Mouse (Mus musculus): ENCODE measurements around the gene Tmed9. TPM values are rescaled to one million over a fixed set of nuclear protein-coding genes. Genes with fewer than 3 reads are reported as not detected.
A peak's percentile ranks its signal among the peaks of the same experiment; 100 is the strongest.

The Tmed9 gene
- total and polyA plus RNA-seq, 2 experiments from 2014 or later, result 62.5 to 101 TPM

DNA sequence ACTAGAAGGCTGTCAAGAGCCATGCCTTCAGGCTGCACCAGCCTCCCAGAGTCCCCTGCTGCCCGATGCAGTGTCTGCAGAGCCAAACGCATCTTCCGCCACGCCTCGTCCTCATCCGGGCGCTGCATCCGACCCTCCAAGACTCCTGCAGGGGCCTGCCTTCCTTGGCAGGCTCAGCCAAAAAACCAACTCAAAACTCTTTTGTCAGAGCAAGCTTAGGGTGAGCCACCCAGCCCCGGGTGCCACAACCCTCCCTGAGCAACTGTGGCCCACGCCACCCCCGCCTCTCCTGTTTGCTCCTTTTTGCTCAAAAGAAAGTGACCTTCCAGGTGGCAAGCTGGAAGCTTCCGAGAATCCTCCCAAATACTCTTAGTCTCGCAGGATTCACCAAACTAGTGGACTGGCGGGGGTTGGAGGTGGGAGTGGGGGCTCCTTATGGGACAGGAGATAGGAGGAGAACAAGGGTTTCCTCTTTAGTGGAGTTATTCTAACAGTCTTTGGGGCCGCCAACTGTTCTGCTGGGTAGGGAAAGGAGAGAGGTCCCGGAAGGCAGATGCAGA lies 3.7 kb upstream of the Tmed9 start:
- TF ChIP-seq CTCF (IDR thresholded peaks at IDR 0.05), result peak; percentile 15; the same call in 1 of the 2 replicates
- under 1% methylated on average over 16 of the region's 16 CpGs for WGBS
- peak overlapping the region; percentile 88 for H3K4me2 ChIP-seq (ENCODE audit: low read depth, low read length, poor library complexity, severe bottlenecking)
- no peaks in the 10 kb centered on the region for H3K27me3 ChIP-seq (ENCODE audit: insufficient read depth, low read length)
- peak overlapping the region; percentile 85 for H3K27ac ChIP-seq (ENCODE audit: low read depth, low read length)
- H3K36me3 ChIP-seq (ENCODE audit: insufficient read depth, low read length), result no peaks in the 10 kb centered on the region
- ATAC-seq (ENCODE audit: low FRiP score) (no peak; the same call in 1 of the 2 replicates), DNase-seq (ENCODE audit: low spot score) (peak; percentile 54)
- peak overlapping the region; percentile 98 for H3K4me3 ChIP-seq (ENCODE audit: low read depth, low read length)
- H3K4me1 ChIP-seq (ENCODE audit: insufficient read depth, low read length), result peaks cover 10% of the 10 kb centered on the region; the same call in 1 of the 2 replicates
- no peaks in the 10 kb centered on the region for H3K9me3 ChIP-seq (ENCODE audit: low read length)
- H3K9ac ChIP-seq (replicated peaks; ENCODE audit: low read length, poor library complexity, severe bottlenecking), result peak overlapping the region; percentile 93

DNA sequence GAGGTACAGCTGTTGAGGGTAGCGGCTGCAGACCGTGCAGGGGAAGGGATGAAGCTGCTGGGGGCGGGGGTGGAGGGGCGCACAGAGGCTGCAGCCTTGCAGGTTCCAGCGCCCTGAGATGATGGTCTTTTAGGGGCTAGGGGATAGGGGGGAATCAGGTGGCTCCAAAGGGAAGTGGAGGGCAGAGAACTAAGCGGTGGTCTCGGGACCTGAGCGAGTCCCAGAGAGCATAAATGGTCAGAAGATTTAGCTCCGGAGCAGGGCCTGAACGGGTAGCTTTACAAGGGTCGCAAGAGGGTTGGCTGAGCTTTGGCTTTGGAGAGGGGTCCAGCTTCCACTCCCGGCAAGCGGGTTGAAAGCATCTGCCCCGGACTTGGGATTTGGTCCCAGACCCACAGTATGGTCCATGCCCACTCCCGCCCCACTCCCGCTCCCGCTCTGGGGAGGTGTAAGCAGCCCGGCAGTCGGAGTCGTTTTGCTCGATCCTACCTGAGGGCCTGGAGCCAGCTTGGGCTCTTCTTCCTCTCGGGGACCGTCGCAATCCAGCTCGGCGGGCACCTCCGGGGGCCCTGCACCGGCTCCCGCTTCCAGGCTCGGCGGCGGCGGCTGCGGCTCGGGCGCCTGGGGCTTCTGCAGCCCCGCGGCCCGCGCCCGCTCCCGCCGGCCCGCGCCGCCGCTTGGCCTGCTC lies 3.1 kb upstream of the Tmed9 start:
- ATAC-seq (ENCODE audit: low FRiP score) (peak; percentile 69), DNase-seq (ENCODE audit: low spot score) (peak; percentile 32)
- H3K4me1 ChIP-seq (ENCODE audit: insufficient read depth, low read length), result peaks cover 10% of the 10 kb centered on the region; the same call in 1 of the 2 replicates
- no peaks in the 10 kb centered on the region for H3K9me3 ChIP-seq (ENCODE audit: low read length)
- H3K4me3 ChIP-seq (ENCODE audit: low read depth, low read length), result peak overlapping the region; percentile 98
- H3K9ac ChIP-seq (replicated peaks; ENCODE audit: low read length, poor library complexity, severe bottlenecking), result peak overlapping the region; percentile 93
- peak overlapping the region; percentile 85 for H3K27ac ChIP-seq (ENCODE audit: low read depth, low read length)
- no peak for TF ChIP-seq CTCF (IDR thresholded peaks at IDR 0.05)
- H3K36me3 ChIP-seq (ENCODE audit: insufficient read depth, low read length), result no peaks in the 10 kb centered on the region
- peak overlapping the region; percentile 88 for H3K4me2 ChIP-seq (ENCODE audit: low read depth, low read length, poor library complexity, severe bottlenecking)
- 1% methylated on average over 46 of the region's 47 CpGs for WGBS
- no peaks in the 10 kb centered on the region for H3K27me3 ChIP-seq (ENCODE audit: insufficient read depth, low read length)

DNA sequence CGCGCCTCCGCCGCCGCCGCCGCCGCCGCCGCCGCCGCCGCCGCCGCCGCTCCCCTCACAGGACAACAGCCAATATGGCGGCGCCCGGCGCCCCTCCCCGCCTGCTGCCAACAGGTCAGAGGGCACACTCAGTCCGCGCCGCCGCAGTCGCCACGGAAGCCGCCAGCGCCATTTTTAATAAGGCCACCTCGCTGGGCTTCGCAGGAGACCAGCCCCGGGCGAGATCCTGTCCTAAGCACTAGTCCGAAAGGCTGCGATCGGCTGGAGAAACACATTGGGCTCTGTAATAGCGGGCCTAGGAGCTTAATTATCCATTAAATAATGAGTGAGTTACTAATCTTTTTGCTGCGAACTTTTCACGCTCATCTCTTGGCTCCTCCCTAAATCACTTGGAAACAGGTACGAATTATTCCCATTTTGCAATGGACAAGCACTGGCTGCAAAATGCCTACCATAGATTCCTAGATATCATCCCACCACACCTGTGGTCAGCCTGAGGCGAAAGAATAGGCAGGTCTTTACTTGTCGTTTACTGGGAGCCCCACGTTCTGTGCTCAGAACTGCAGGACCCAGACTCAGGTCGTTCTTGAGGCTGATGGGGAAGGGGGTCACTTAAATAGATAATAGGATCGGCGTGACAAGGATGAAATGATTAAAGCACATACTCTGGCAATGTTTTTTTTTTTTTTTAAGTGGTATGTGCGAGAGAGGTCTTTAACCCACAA lies 2.3 kb upstream of the Tmed9 start, which contains the start of gene Fam193b:
TSS of gene Fam193b (minus strand) at position 94 of the 725 bp plus-strand sequence.
- H3K9ac ChIP-seq (replicated peaks; ENCODE audit: low read length, poor library complexity, severe bottlenecking), result peak within 1 kb of the TSS; percentile 93
- no peaks in the 10 kb centered on the region for H3K27me3 ChIP-seq (ENCODE audit: insufficient read depth, low read length)
- peak within 1 kb of the TSS; percentile 88 for H3K4me2 ChIP-seq (ENCODE audit: low read depth, low read length, poor library complexity, severe bottlenecking)
- no peaks in the 10 kb centered on the region for H3K9me3 ChIP-seq (ENCODE audit: low read length)
- H3K4me3 ChIP-seq (ENCODE audit: low read depth, low read length), result peak within 1 kb of the TSS; percentile 98
- H3K36me3 ChIP-seq (ENCODE audit: insufficient read depth, low read length), result no peaks in the 10 kb centered on the region
- WGBS, result under 1% methylated on average over 35 of the region's 47 CpGs
- DNase-seq (ENCODE audit: low spot score) (peak; percentile 96), ATAC-seq (ENCODE audit: low FRiP score) (peak; percentile 89)
- peaks cover 10% of the 10 kb centered on the region; the same call in 1 of the 2 replicates for H3K4me1 ChIP-seq (ENCODE audit: insufficient read depth, low read length)
- TF ChIP-seq CTCF (IDR thresholded peaks at IDR 0.05), result no peak
- H3K27ac ChIP-seq (ENCODE audit: low read depth, low read length), result peak within 1 kb of the TSS; percentile 85

DNA sequence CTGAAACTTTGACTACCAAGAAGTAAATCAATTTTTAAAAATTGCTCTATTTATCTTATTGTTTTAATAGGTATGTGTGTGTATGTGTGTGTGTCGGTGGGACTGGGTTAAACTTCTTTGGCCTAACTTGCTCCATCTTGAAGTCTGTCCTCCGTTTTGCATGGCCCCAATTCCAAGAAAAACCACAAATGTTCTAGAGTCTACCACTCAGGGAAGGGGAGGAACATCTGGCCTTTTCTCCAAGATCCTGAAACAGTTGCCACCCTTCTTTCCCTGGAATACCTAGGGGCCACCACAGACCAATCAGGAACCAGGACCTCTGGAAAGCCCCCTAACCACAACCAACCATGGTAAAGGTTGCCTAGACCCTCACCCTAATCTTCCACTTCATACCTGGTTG lies 1.6 kb upstream of the Tmed9 start:
- Histone ChIP-seq H3K9me3 (ENCODE audit: low read length) (no peaks in the 10 kb centered on the region), H3K36me3 (ENCODE audit: insufficient read depth, low read length) (no peaks in the 10 kb centered on the region), H3K4me3 (ENCODE audit: low read depth, low read length) (no peak overlapping the region), H3K9ac (replicated peaks; ENCODE audit: low read length, poor library complexity, severe bottlenecking) (no peak overlapping the region), H3K27ac (ENCODE audit: low read depth, low read length) (no peak overlapping the region), H3K27me3 (ENCODE audit: insufficient read depth, low read length) (no peaks in the 10 kb centered on the region), H3K4me1 (ENCODE audit: insufficient read depth, low read length) (peaks cover 10% of the 10 kb centered on the region; the same call in 1 of the 2 replicates), H3K4me2 (ENCODE audit: low read depth, low read length, poor library complexity, severe bottlenecking) (peak overlapping the region; percentile 88; the same call in 1 of the 2 replicates)
- WGBS, result 91% methylated on average over 2 of the region's 2 CpGs
- TF ChIP-seq CTCF (IDR thresholded peaks at IDR 0.05), result no peak
- ATAC-seq (ENCODE audit: low FRiP score), result no peak
- no peak for DNase-seq (ENCODE audit: low spot score)

DNA sequence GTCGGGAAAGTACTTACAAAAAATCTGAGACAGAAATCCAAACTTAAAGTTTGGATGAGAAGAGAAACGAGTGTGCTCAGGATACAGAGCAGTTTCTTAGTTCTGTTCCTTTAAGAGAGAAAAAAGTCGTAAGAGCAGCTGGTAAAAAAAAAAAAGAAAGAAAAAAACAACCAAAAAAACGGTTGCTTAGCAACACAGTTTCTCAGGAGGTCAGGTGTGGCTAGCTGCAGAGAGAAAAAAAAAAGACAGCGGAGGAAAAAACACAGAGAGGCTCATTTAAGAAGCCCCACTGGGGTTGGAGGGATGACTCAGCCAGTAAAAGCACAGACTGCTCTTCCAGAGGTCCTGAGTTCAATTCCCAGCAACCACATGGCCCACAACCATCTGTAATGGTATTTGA lies 789 bp downstream of the Tmed9 start:
- ATAC-seq (ENCODE audit: low FRiP score) (no peak), DNase-seq (ENCODE audit: low spot score) (peak; percentile 76)
- Histone ChIP-seq H3K9me3 (ENCODE audit: low read length) (no peaks in the 10 kb centered on the region), H3K9ac (replicated peaks; ENCODE audit: low read length, poor library complexity, severe bottlenecking) (no peak overlapping the region), H3K27ac (ENCODE audit: low read depth, low read length) (no peak overlapping the region), H3K36me3 (ENCODE audit: insufficient read depth, low read length) (no peaks in the 10 kb centered on the region), H3K4me2 (ENCODE audit: low read depth, low read length, poor library complexity, severe bottlenecking) (no peak overlapping the region), H3K4me3 (ENCODE audit: low read depth, low read length) (no peak overlapping the region), H3K4me1 (ENCODE audit: insufficient read depth, low read length) (peaks cover 6% of the 10 kb centered on the region; the same call in 1 of the 2 replicates), H3K27me3 (ENCODE audit: insufficient read depth, low read length) (no peaks in the 10 kb centered on the region)
- WGBS, result 59% methylated on average over 5 of the region's 5 CpGs
- no peak for TF ChIP-seq CTCF (IDR thresholded peaks at IDR 0.05)
